Mouse (Mus musculus) retina, embryonic 14.5 days (tissue): ENCODE measurements around the gene G6pdx.

ENCODE experiments used
- DNase-seq: peaks from one replicate; pipeline ENCODE4 v3.0.0-alpha.2; 2015; ENCODE audit warnings: low spot score

Gene G6pdx

GRCm38 (mm10) chrX:74428826-74429276 is at the start of gene G6pdx:
Gene G6pdx, minus strand, starts transcription at chrX:74429194.
- peak; percentile 89 for DNase-seq

GRCm38 (mm10) chrX:74452773-74453172 is 23.8 kb upstream of the G6pdx start:
- peak; percentile 72 for DNase-seq

- no peak for DNase-seq
Observed at GRCm38 (mm10) chrX:74451157-74451912, 22.3 kb upstream of the G6pdx start.

GRCm38 (mm10) chrX:74429290-74429821 is 362 bp upstream of the G6pdx start:
- DNase-seq, result peak; percentile 79

- DNase-seq, result peak; percentile 12
Observed at GRCm38 (mm10) chrX:74428146-74428825, 708 bp downstream of the G6pdx start.

- DNase-seq, result no peak
Observed at GRCm38 (mm10) chrX:74427116-74427515, 1.9 kb downstream of the G6pdx start.

- no peak for DNase-seq
Observed at GRCm38 (mm10) chrX:74426256-74426655, 2.7 kb downstream of the G6pdx start.

- no peak for DNase-seq
Observed at GRCm38 (mm10) chrX:74425195-74425594, 3.8 kb downstream of the G6pdx start.

GRCm38 (mm10) chrX:74424443-74424842 is 4.6 kb downstream of the G6pdx start:
- no peak for DNase-seq

GRCm38 (mm10) chrX:74413377-74413776 is 15.6 kb downstream of the G6pdx start:
- peak; percentile 86 for DNase-seq

- DNase-seq, result no peak
Observed at GRCm38 (mm10) chrX:74408340-74408739, 20.7 kb downstream of the G6pdx start.

- no peak for DNase-seq
Observed at GRCm38 (mm10) chrX:74400136-74400535, 28.9 kb downstream of the G6pdx start.

GRCm38 (mm10) chrX:74392535-74393443 is 36.2 kb downstream of the G6pdx start, which contains the start of the genes Fam3a and Ikbkg:
Gene Fam3a, minus strand, starts transcription at chrX:74393272.
Gene Ikbkg, plus strand, starts transcription at chrX:74393290.
- DNase-seq, result peak; percentile 84

- DNase-seq, result no peak
Observed at GRCm38 (mm10) chrX:74388153-74388552, 40.8 kb downstream of the G6pdx start.

GRCm38 (mm10) chrX:74384451-74384850 is 44.5 kb downstream of the G6pdx start:
- no peak for DNase-seq

- peak; percentile 81 for DNase-seq
Observed at GRCm38 (mm10) chrX:74372888-74373549, 56.0 kb downstream of the G6pdx start, which contains the start of the genes Ubl4a and Slc10a3. Gene Ubl4a, minus strand, starts transcription at chrX:74373218. Gene Slc10a3, minus strand, starts transcription at chrX:74373349.

- peak; percentile 61 for DNase-seq
Observed at GRCm38 (mm10) chrX:74368209-74368909, 60.6 kb downstream of the G6pdx start.

GRCm38 (mm10) chrX:74367512-74367911 is 61.5 kb downstream of the G6pdx start:
- no peak for DNase-seq
